Mouse (Mus musculus) stomach, postnatal 0 days (tissue): Measurements from ENCODE around the gene Ldlrap1. TPM values are rescaled to one million over a fixed set of nuclear protein-coding genes. Genes with fewer than 3 reads are reported as not detected.
A peak's percentile ranks its signal among the peaks of the same experiment; 100 is the strongest.

Experiments
- ATAC-seq: fragments of 200-750 bp; cut with Nextera tagmentation; 2 replicates; pipeline ENCODE4 v1.8.0; 2017; ENCODE audit not compliant: low FRiP score, low TSS enrichment
- DNase-seq: peaks from one replicate; pipeline ENCODE4 v3.0.0-alpha.2; 2016; ENCODE audit warnings: low spot score
- H3K27ac ChIP-seq: fragments of 300-500 bp; sonication (generic); replicated peaks from 2 replicates; pipeline ENCODE4 v1.5.1; 2014; ENCODE audit warnings: mild to moderate bottlenecking, control low read depth
- H3K27me3 ChIP-seq: fragments of 300-500 bp; sonication (generic); 2 replicates; pipeline ENCODE4 v1.6.1; 2014; ENCODE audit warnings: low read length; ENCODE audit not compliant: control insufficient read depth, insufficient read depth
- H3K36me3 ChIP-seq: fragments of 300-500 bp; sonication (generic); 2 replicates; pipeline ENCODE4 v1.6.1; 2014; ENCODE audit warnings: low read length, mixed read lengths; ENCODE audit not compliant: control insufficient read depth, insufficient read depth
- H3K4me1 ChIP-seq: fragments of 300-500 bp; sonication (generic); replicated peaks from 2 replicates; pipeline ENCODE4 v1.6.1; 2014; ENCODE audit warnings: antibody characterized with exemption; ENCODE audit not compliant: control insufficient read depth, insufficient read depth
- H3K4me2 ChIP-seq: fragments of 300-500 bp; sonication (generic); replicated peaks from 2 replicates; pipeline ENCODE4 v1.6.1; 2014; ENCODE audit warnings: low read depth, mild to moderate bottlenecking, control low read depth, moderate library complexity
- H3K4me3 ChIP-seq: fragments of 300-500 bp; sonication (generic); 2 replicates; pipeline ENCODE4 v1.5.1; 2014; ENCODE audit warnings: low read depth, low read length, control low read depth
- H3K9ac ChIP-seq: fragments of 300-500 bp; sonication (generic); 2 replicates; pipeline ENCODE4 v1.6.1; 2014; ENCODE audit warnings: mild to moderate bottlenecking, low read length, control low read depth, mixed read lengths
- H3K9me3 ChIP-seq: fragments of 300-500 bp; sonication (generic); 2 replicates; pipeline ENCODE4 v1.6.1; 2016; ENCODE audit warnings: low read length; ENCODE audit not compliant: control insufficient read depth
- CTCF ChIP-seq: IDR thresholded peaks from 2 replicates; pipeline ENCODE4 v1.5.1; 2016; ENCODE audit warnings: antibody characterized with exemption, low read depth, mild to moderate bottlenecking, moderate library complexity
- EP300 ChIP-seq: optimal IDR thresholded peaks from 2 replicates; pipeline ENCODE3; 2016; ENCODE audit warnings: antibody characterized with exemption
- WGBS: fragments of 180-500 bp; shearing (Covaris S2); extraction: QIAGEN DNeasy Blood & Tissue Kit; methylation state at CpG from one replicate; pipeline ENCODE4 v1.1.7; 2014; 5-methylcytosine and 5-hydroxymethylcytosine counted together
- polyA plus RNA-seq: library from polyadenylated mRNA; unstranded; fragments of >200 nt; fragmentation: Nextera tagmentation; extraction: Ambion mirVana; gene quantifications from 2 replicates; pipeline ENCODE4 v1.2.1, GENCODE M21; 2015

The Ldlrap1 gene
- polyA plus RNA-seq, 1 experiment from 2014 or later: 18.8 TPM

DNA sequence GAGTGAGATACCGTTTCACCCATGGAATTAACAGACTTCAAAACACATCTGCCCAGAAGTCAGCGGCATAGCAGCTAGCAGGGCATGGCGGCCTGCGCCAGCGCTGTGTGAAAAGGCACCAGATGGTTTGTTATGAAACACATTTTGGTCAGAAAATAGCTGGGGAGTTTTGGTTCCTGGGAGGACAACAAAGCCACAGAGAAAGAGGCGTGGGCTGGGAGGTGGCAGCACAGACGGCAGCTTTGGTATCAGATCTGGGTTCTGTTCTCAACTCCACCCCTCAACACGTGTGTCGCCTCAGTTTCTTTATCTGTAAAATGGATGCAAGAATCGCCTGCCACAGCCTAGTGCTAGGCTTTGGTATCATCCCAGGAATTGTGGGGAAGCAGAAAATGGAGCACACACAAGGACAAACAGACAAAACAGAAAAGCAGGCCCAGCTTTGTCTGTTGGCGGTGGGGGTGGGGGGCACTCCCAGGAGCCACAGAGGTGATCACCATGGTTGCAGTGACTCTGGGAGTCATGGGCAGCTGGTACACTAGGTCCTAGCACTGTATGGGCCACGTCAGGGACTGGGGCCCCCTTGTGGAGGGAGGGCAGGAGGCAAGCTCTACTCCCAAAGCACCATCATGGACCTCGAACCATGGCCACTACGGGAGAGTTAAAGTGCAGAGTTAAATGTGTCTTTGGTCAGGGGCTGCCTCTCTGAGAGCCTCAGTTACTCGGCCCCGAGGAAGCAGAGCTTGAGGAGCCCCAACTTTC, 21.7 kb downstream of the Ldlrap1 start:
- no peaks in the 10 kb centered on the region for H3K27me3 ChIP-seq
- no peak overlapping the region for H3K4me3 ChIP-seq
- no peaks in the 10 kb centered on the region for H3K9me3 ChIP-seq
- ATAC-seq: no peak
- no peak overlapping the region for H3K4me2 ChIP-seq
- no peak overlapping the region for H3K9ac ChIP-seq
- no peak for DNase-seq
- TF ChIP-seq EP300 (no peak), CTCF (peak; percentile 60)
- peaks cover 11% of the 10 kb centered on the region for H3K36me3 ChIP-seq
- H3K27ac ChIP-seq: no peak overlapping the region
- H3K4me1 ChIP-seq: no peaks in the 10 kb centered on the region
- 84% methylated on average over 16 of the region's 16 CpGs for WGBS

DNA sequence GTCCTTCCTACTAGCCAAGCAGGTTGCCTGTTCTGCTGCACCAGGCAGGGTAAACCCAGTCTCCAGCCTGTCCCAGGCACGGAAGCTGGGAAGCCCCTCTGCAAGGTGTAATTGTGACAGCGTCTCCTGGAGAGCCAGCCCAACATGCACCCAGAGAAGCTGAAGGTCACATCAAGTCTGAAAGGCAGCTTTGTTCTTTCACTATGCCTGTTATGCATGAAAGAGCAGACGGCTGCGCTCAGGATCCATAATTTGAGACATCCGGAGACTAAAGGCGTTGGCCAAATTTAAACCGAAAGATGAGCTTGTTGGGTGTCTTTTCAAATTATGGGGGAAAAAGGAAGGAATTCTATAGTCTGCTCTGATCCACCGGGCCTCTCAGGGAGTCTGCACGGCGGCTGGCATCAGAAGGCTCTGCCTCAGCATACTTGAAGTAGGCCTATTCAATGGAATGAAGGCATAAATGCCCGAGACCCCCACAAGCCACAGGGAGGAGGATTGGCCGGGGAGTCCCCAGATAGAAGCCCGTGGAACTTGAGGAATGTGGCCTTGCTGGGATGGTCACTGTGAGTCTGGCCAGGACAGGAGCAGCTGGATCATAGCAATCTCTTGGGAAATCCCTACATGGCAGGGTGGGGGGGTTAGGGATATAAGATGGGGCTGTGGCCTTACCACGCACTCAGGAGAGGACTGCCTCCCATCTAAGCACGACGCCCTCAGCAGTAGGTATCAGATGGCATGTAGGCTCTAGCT, 23.8 kb downstream of the Ldlrap1 start:
- no peaks in the 10 kb centered on the region for H3K4me1 ChIP-seq
- DNase-seq (no peak), ATAC-seq (no peak)
- no peak for TF ChIP-seq CTCF
- no peak for TF ChIP-seq EP300
- H3K4me2 ChIP-seq: no peak overlapping the region
- no peaks in the 10 kb centered on the region for H3K27me3 ChIP-seq
- H3K36me3 ChIP-seq: peaks cover 11% of the 10 kb centered on the region
- H3K9me3 ChIP-seq: no peaks in the 10 kb centered on the region
- H3K9ac ChIP-seq: no peak overlapping the region
- whole genome bisulfite sequencing: 59% methylated on average over 16 of the region's 16 CpGs
- H3K27ac ChIP-seq: no peak overlapping the region
- H3K4me3 ChIP-seq: no peak overlapping the region

DNA sequence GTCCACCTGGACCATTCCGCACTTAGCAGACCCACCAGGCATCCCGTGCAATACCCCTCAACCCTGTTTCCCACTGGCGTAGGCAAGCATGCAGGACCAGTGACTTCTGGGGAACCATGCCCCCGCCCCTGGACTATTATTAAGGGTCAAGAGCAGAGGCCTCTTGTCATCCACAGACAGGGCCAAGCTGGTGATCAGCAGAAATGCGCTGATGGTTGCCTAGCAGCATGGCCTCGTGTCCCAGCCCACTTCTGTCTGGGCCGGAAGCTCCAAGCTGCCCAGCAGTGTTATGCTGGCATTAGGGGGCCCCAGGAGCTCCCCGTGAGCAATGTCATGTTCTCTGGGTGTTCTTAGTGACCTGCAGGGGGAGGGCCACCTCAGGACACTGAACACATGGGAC, 25.9 kb downstream of the Ldlrap1 start:
- TF ChIP-seq EP300 (no peak), CTCF (no peak)
- H3K9ac ChIP-seq: no peak overlapping the region
- no peak overlapping the region for H3K4me2 ChIP-seq
- H3K4me1 ChIP-seq: no peaks in the 10 kb centered on the region
- DNase-seq (no peak), ATAC-seq (no peak)
- H3K36me3 ChIP-seq: peaks cover 5% of the 10 kb centered on the region; the same call in 1 of the 2 replicates
- 71% methylated on average over 8 of the region's 8 CpGs for WGBS
- H3K27me3 ChIP-seq: no peaks in the 10 kb centered on the region
- H3K4me3 ChIP-seq: no peak overlapping the region
- H3K27ac ChIP-seq: no peak overlapping the region
- no peaks in the 10 kb centered on the region for H3K9me3 ChIP-seq

DNA sequence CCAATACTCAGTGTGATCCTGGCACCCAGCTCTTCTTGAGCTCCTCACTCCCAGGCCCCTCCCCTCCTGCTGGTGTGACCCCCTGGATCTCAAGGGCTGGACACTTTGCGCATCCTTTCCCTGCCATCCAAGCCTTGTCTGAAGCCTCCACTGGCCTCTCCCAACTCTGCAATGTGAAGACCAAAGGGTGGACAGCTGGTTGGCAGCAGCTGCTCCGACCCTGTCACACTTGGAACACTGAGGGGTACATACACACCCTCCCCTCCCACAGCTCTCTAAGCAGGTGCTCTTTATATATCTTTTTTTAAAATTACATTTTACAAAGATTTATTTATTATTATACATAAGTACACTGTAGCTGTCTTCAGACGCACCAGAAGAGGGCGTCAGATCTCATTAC, 27.6 kb downstream of the Ldlrap1 start:
- Histone ChIP-seq H3K27ac (no peak overlapping the region), H3K36me3 (no peaks in the 10 kb centered on the region), H3K4me2 (no peak overlapping the region), H3K4me3 (no peak overlapping the region), H3K27me3 (no peaks in the 10 kb centered on the region), H3K4me1 (no peaks in the 10 kb centered on the region), H3K9me3 (no peaks in the 10 kb centered on the region), H3K9ac (no peak overlapping the region)
- ATAC-seq (no peak), DNase-seq (no peak)
- WGBS: 93% methylated on average over 4 of the region's 4 CpGs
- TF ChIP-seq EP300: no peak
- TF ChIP-seq CTCF: no peak

DNA sequence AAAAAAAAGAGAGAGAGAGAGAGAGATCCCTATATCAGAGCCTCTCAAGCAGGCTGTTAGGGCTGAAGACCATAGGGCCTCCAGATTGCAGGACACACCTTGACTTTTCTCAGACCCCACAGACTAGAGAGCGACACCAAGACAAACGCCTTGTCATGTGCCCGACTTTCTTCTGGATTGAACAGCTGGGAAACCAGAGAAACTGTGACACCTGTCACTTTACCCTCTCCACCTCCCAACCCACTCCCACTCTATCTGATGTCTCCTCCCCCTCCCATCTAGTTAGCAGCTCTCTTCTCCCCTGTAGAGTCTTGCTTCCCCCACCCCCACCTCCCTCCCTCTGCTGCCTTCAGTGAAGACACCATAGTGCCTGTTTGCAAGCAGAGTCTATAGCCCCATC, 28.3 kb downstream of the Ldlrap1 start:
- no peaks in the 10 kb centered on the region for H3K9me3 ChIP-seq
- H3K27me3 ChIP-seq: no peaks in the 10 kb centered on the region
- H3K9ac ChIP-seq: no peak overlapping the region
- no peaks in the 10 kb centered on the region for H3K36me3 ChIP-seq
- TF ChIP-seq CTCF (no peak), EP300 (no peak)
- no peak overlapping the region for H3K4me3 ChIP-seq
- WGBS: 76% methylated on average over 3 of the region's 3 CpGs
- H3K4me2 ChIP-seq: no peak overlapping the region
- no peak for DNase-seq
- no peak for ATAC-seq
- H3K4me1 ChIP-seq: peaks cover 4% of the 10 kb centered on the region
- H3K27ac ChIP-seq: no peak overlapping the region

DNA sequence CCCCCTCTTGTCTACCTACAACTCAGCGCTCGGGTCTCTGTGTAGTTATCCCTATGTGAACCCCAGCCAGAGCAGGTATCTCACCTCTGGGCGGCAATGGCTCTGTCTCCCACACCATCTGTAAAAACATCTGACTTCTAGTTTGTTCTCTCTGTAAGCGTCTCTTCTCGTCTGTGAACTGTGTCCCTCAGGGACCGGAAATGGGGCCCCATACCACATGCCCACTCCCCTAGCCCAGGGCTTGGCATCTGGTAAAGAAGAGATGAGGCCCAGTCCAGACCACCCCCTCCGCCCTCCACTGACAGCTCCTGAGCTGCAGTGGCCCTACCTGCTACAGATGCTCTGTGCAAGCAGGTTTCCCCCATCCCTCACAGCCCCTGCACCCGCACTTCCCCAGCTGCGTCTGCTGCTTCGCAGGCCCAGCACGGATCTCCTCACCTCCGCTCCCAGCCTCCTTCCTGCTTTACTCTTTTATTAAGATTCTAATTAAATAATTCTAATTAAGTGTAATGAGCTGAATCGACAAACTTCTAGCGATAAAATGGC, 30.4 kb downstream of the Ldlrap1 start:
- H3K27ac ChIP-seq: no peak overlapping the region
- TF ChIP-seq EP300 (no peak), CTCF (no peak)
- H3K36me3 ChIP-seq: no peaks in the 10 kb centered on the region
- no peak overlapping the region for H3K9ac ChIP-seq
- peaks cover 6% of the 10 kb centered on the region for H3K4me1 ChIP-seq
- DNase-seq (no peak), ATAC-seq (no peak)
- H3K4me3 ChIP-seq: no peak overlapping the region
- H3K9me3 ChIP-seq: no peaks in the 10 kb centered on the region
- H3K27me3 ChIP-seq: no peaks in the 10 kb centered on the region
- 72% methylated on average over 14 of the region's 14 CpGs for WGBS
- H3K4me2 ChIP-seq: no peak overlapping the region
